Mouse (Mus musculus): ENCODE measurements around the gene Slc6a6. TPM values are rescaled to one million over a fixed set of nuclear protein-coding genes. Genes with fewer than 3 reads are reported as not detected.

Gene Slc6a6
- polyA plus RNA-seq, 2 experiments: 41.2 to 43.3 TPM

GRCm38 (mm10) chr6:91643416-91643921 lies 40.4 kb upstream of the Slc6a6 start:
- Histone ChIP-seq H3K27me3 (ENCODE audit: control insufficient read depth, insufficient read depth, low read length) (no peaks in the 10 kb centered on the region), H3K9ac (ENCODE audit: low read depth, low read length, severe bottlenecking) (no peak overlapping the region), H3K9me3 (ENCODE audit: control insufficient read depth, low read length) (no peaks in the 10 kb centered on the region), H3K4me3 (replicated peaks; ENCODE audit: low read length) (no peak overlapping the region), H3K36me3 (ENCODE audit: control insufficient read depth, insufficient read depth, low read length) (no peaks in the 10 kb centered on the region), H3K4me1 (ENCODE audit: control insufficient read depth, insufficient read depth, low read length) (peaks cover 12% of the 10 kb centered on the region), H3K4me2 (replicated peaks; ENCODE audit: low read depth, low read length, severe bottlenecking) (no peak overlapping the region), H3K27ac (replicated peaks; ENCODE audit: low read depth, low read length) (no peak overlapping the region)
- TF ChIP-seq POLR2A (IDR thresholded peaks at IDR 0.05; ENCODE audit: borderline replicate concordance, extremely low read depth, insufficient read depth, insufficient read length): no peak
- WGBS: 94% methylated on average over 2 of the region's 2 CpGs
- no peak for DNase-seq (ENCODE audit: low spot score)
- no peak for ATAC-seq (ENCODE audit: low FRiP score, low read depth)

GRCm38 (mm10) chr6:91646019-91646418 lies 37.8 kb upstream of the Slc6a6 start:
- H3K9me3 ChIP-seq (ENCODE audit: control insufficient read depth, low read length): no peaks in the 10 kb centered on the region
- DNase-seq (ENCODE audit: low spot score) (no peak), ATAC-seq (ENCODE audit: low FRiP score, low read depth) (no peak)
- TF ChIP-seq POLR2A (IDR thresholded peaks at IDR 0.05; ENCODE audit: borderline replicate concordance, extremely low read depth, insufficient read depth, insufficient read length): no peak
- WGBS: 26% methylated on average over 10 of the region's 10 CpGs
- H3K4me1 ChIP-seq (ENCODE audit: control insufficient read depth, insufficient read depth, low read length): peaks cover 9% of the 10 kb centered on the region
- H3K36me3 ChIP-seq (ENCODE audit: control insufficient read depth, insufficient read depth, low read length): no peaks in the 10 kb centered on the region
- no peak overlapping the region for H3K27ac ChIP-seq (replicated peaks; ENCODE audit: low read depth, low read length)
- no peak overlapping the region for H3K4me3 ChIP-seq (replicated peaks; ENCODE audit: low read length)
- H3K4me2 ChIP-seq (replicated peaks; ENCODE audit: low read depth, low read length, severe bottlenecking): no peak overlapping the region
- H3K27me3 ChIP-seq (ENCODE audit: control insufficient read depth, insufficient read depth, low read length): no peaks in the 10 kb centered on the region
- no peak overlapping the region for H3K9ac ChIP-seq (ENCODE audit: low read depth, low read length, severe bottlenecking)

GRCm38 (mm10) chr6:91646822-91647221 lies 37.0 kb upstream of the Slc6a6 start:
- 0 out of 2 replicates have a peak, but pooled peaks have one; percentile 7 for ATAC-seq (ENCODE audit: low FRiP score, low read depth)
- Histone ChIP-seq H3K27me3 (ENCODE audit: control insufficient read depth, insufficient read depth, low read length) (no peaks in the 10 kb centered on the region), H3K9ac (ENCODE audit: low read depth, low read length, severe bottlenecking) (no peak overlapping the region), H3K9me3 (ENCODE audit: control insufficient read depth, low read length) (no peaks in the 10 kb centered on the region), H3K27ac (replicated peaks; ENCODE audit: low read depth, low read length) (no peak overlapping the region), H3K4me1 (ENCODE audit: control insufficient read depth, insufficient read depth, low read length) (peaks cover 9% of the 10 kb centered on the region), H3K4me2 (replicated peaks; ENCODE audit: low read depth, low read length, severe bottlenecking) (no peak overlapping the region), H3K36me3 (ENCODE audit: control insufficient read depth, insufficient read depth, low read length) (no peaks in the 10 kb centered on the region), H3K4me3 (replicated peaks; ENCODE audit: low read length) (no peak overlapping the region)
- TF ChIP-seq POLR2A (IDR thresholded peaks at IDR 0.05; ENCODE audit: borderline replicate concordance, extremely low read depth, insufficient read depth, insufficient read length): no peak
- 64% methylated on average over 4 of the region's 4 CpGs for WGBS
- DNase-seq (ENCODE audit: low spot score): no peak

GRCm38 (mm10) chr6:91647385-91647791 lies 36.5 kb upstream of the Slc6a6 start:
- no peak overlapping the region for H3K4me2 ChIP-seq (replicated peaks; ENCODE audit: low read depth, low read length, severe bottlenecking)
- 43% methylated on average over 9 of the region's 9 CpGs for WGBS
- peaks cover 9% of the 10 kb centered on the region for H3K4me1 ChIP-seq (ENCODE audit: control insufficient read depth, insufficient read depth, low read length)
- ATAC-seq (ENCODE audit: low FRiP score, low read depth) (peak; percentile 42; the same call in 1 of the 2 replicates), DNase-seq (ENCODE audit: low spot score) (peak; percentile 32)
- no peak for TF ChIP-seq POLR2A (IDR thresholded peaks at IDR 0.05; ENCODE audit: borderline replicate concordance, extremely low read depth, insufficient read depth, insufficient read length)
- no peaks in the 10 kb centered on the region for H3K9me3 ChIP-seq (ENCODE audit: control insufficient read depth, low read length)
- H3K36me3 ChIP-seq (ENCODE audit: control insufficient read depth, insufficient read depth, low read length): no peaks in the 10 kb centered on the region
- no peak overlapping the region for H3K27ac ChIP-seq (replicated peaks; ENCODE audit: low read depth, low read length)
- H3K27me3 ChIP-seq (ENCODE audit: control insufficient read depth, insufficient read depth, low read length): no peaks in the 10 kb centered on the region
- H3K9ac ChIP-seq (ENCODE audit: low read depth, low read length, severe bottlenecking): no peak overlapping the region
- H3K4me3 ChIP-seq (replicated peaks; ENCODE audit: low read length): no peak overlapping the region

- H3K4me2 ChIP-seq (replicated peaks; ENCODE audit: low read depth, low read length, severe bottlenecking): no peak overlapping the region
- ATAC-seq (ENCODE audit: low FRiP score, low read depth): no peak
- H3K4me1 ChIP-seq (ENCODE audit: control insufficient read depth, insufficient read depth, low read length): peaks cover 9% of the 10 kb centered on the region
- no peaks in the 10 kb centered on the region for H3K36me3 ChIP-seq (ENCODE audit: control insufficient read depth, insufficient read depth, low read length)
- no peak overlapping the region for H3K9ac ChIP-seq (ENCODE audit: low read depth, low read length, severe bottlenecking)
- TF ChIP-seq POLR2A (IDR thresholded peaks at IDR 0.05; ENCODE audit: borderline replicate concordance, extremely low read depth, insufficient read depth, insufficient read length): no peak
- no peak overlapping the region for H3K4me3 ChIP-seq (replicated peaks; ENCODE audit: low read length)
- DNase-seq (ENCODE audit: low spot score): no peak
- H3K27me3 ChIP-seq (ENCODE audit: control insufficient read depth, insufficient read depth, low read length): no peaks in the 10 kb centered on the region
- H3K27ac ChIP-seq (replicated peaks; ENCODE audit: low read depth, low read length): no peak overlapping the region
- H3K9me3 ChIP-seq (ENCODE audit: control insufficient read depth, low read length): no peaks in the 10 kb centered on the region
- WGBS: 57% methylated on average over 9 of the region's 9 CpGs
These were observed 33.6 kb upstream of the Slc6a6 start for GRCm38 (mm10) chr6:91650255-91650654.

DNA sequence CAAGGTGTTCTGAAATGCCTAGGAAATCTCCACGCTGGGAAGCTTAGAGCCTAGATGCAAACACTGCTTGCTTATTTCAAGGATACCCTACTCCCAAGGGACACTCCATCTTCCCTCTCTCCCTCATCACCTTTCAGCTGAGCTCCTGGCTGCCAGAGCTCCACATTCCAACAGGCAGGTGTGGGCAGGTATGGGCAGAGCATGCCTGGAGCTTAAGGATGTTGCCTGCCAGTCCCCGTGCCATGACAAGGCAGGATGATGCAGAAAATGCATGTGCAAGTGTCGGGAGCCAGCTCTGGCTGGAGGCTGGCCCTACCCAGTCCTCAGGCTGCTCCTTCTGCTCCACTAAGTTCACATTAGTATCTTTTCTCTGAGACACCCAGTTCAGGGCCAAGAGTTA lies 31.6 kb upstream of the Slc6a6 start:
- no peak for ATAC-seq (ENCODE audit: low FRiP score, low read depth)
- WGBS: 71% methylated on average over 3 of the region's 3 CpGs
- Histone ChIP-seq H3K27ac (replicated peaks; ENCODE audit: low read depth, low read length) (no peak overlapping the region), H3K9ac (ENCODE audit: low read depth, low read length, severe bottlenecking) (no peak overlapping the region), H3K27me3 (ENCODE audit: control insufficient read depth, insufficient read depth, low read length) (no peaks in the 10 kb centered on the region), H3K9me3 (ENCODE audit: control insufficient read depth, low read length) (no peaks in the 10 kb centered on the region), H3K4me1 (ENCODE audit: control insufficient read depth, insufficient read depth, low read length) (no peaks in the 10 kb centered on the region), H3K36me3 (ENCODE audit: control insufficient read depth, insufficient read depth, low read length) (no peaks in the 10 kb centered on the region), H3K4me2 (replicated peaks; ENCODE audit: low read depth, low read length, severe bottlenecking) (no peak overlapping the region), H3K4me3 (replicated peaks; ENCODE audit: low read length) (no peak overlapping the region)
- no peak for DNase-seq (ENCODE audit: low spot score)
- TF ChIP-seq POLR2A (IDR thresholded peaks at IDR 0.05; ENCODE audit: borderline replicate concordance, extremely low read depth, insufficient read depth, insufficient read length): no peak

Measured in limb, embryonic 14.5 days (tissue).